Mouse (Mus musculus): Measurements from ENCODE around the gene Rpn1.

Gene Rpn1

GRCm38 (mm10) chr6:88084278-88085151 is at the start of gene Rpn1:
Gene Rpn1, plus strand, starts transcription at chr6:88084482.
- peak; percentile 99 for DNase-seq (ENCODE audit: low spot score)

GRCm38 (mm10) chr6:88037471-88038045 is 46.7 kb upstream of the Rpn1 start:
- DNase-seq (ENCODE audit: low spot score), result no peak

- no peak for DNase-seq (ENCODE audit: low spot score)
These were observed 44.9 kb upstream of the Rpn1 start for GRCm38 (mm10) chr6:88039426-88039825.

GRCm38 (mm10) chr6:88041221-88041620 is 43.1 kb upstream of the Rpn1 start:
- no peak for DNase-seq (ENCODE audit: low spot score)

GRCm38 (mm10) chr6:88042336-88042735 is 41.9 kb upstream of the Rpn1 start:
- DNase-seq (ENCODE audit: low spot score), result no peak

GRCm38 (mm10) chr6:88044234-88044576 is 40.1 kb upstream of the Rpn1 start:
- DNase-seq (ENCODE audit: low spot score), result no peak

- DNase-seq (ENCODE audit: low spot score), result peak; percentile 92
These were observed 39.5 kb upstream of the Rpn1 start, which contains the start of gene Rab7 for GRCm38 (mm10) chr6:88044577-88045405. Gene Rab7, minus strand, starts transcription at chr6:88045270.

- no peak for DNase-seq (ENCODE audit: low spot score)
These were observed 38.9 kb upstream of the Rpn1 start for GRCm38 (mm10) chr6:88045406-88045766.

GRCm38 (mm10) chr6:88047853-88048252 is 36.4 kb upstream of the Rpn1 start:
- no peak for DNase-seq (ENCODE audit: low spot score)

GRCm38 (mm10) chr6:88049008-88049407 is 35.3 kb upstream of the Rpn1 start:
- no peak for DNase-seq (ENCODE audit: low spot score)

GRCm38 (mm10) chr6:88051206-88051605 is 33.1 kb upstream of the Rpn1 start:
- DNase-seq (ENCODE audit: low spot score), result no peak

- DNase-seq (ENCODE audit: low spot score), result no peak
These were observed 30.8 kb upstream of the Rpn1 start for GRCm38 (mm10) chr6:88053228-88054080.

GRCm38 (mm10) chr6:88054081-88054835 is 30.0 kb upstream of the Rpn1 start:
- DNase-seq (ENCODE audit: low spot score), result no peak

- DNase-seq (ENCODE audit: low spot score), result no peak
These were observed 28.6 kb upstream of the Rpn1 start for GRCm38 (mm10) chr6:88055663-88056062.

GRCm38 (mm10) chr6:88056866-88057265 is 27.4 kb upstream of the Rpn1 start:
- no peak for DNase-seq (ENCODE audit: low spot score)

- no peak for DNase-seq (ENCODE audit: low spot score)
These were observed 24.4 kb upstream of the Rpn1 start for GRCm38 (mm10) chr6:88059903-88060302.

- DNase-seq (ENCODE audit: low spot score), result no peak
These were observed 23.7 kb upstream of the Rpn1 start for GRCm38 (mm10) chr6:88060602-88061001.

GRCm38 (mm10) chr6:88061406-88061805 is 22.9 kb upstream of the Rpn1 start:
- DNase-seq (ENCODE audit: low spot score), result no peak

GRCm38 (mm10) chr6:88062398-88062797 is 21.9 kb upstream of the Rpn1 start:
- no peak for DNase-seq (ENCODE audit: low spot score)

GRCm38 (mm10) chr6:88064072-88064642 is 20.1 kb upstream of the Rpn1 start:
- no peak for DNase-seq (ENCODE audit: low spot score)

- DNase-seq (ENCODE audit: low spot score), result no peak
These were observed 19.2 kb upstream of the Rpn1 start for GRCm38 (mm10) chr6:88065116-88065515.
